Mouse (Mus musculus): ENCODE measurements at regions not wholly inside any gene's neighbourhood (a gene's known extent, or its start where the extent isn't known, plus 50 kb on each side); places are given as distances from the start of the nearest gene placed in this dataset.

GRCm38 (mm10) chr10:30327849-30328248 lies 127.5 kb upstream of the Cenpw start:
- TF ChIP-seq CTCF (IDR thresholded peaks at IDR 0.05) (no peak), EP300 (IDR thresholded peaks at IDR 0.05; ENCODE audit: insufficient read depth, low read depth, low read length) (no peak), POLR2A (IDR thresholded peaks at IDR 0.05; ENCODE audit: insufficient read depth, low read depth, low read length) (no peak)

All from heart, adult 2 months (tissue).